Comparison of ENCODE assay signal across 8 mouse cellular contexts in the genomic region with DNA sequence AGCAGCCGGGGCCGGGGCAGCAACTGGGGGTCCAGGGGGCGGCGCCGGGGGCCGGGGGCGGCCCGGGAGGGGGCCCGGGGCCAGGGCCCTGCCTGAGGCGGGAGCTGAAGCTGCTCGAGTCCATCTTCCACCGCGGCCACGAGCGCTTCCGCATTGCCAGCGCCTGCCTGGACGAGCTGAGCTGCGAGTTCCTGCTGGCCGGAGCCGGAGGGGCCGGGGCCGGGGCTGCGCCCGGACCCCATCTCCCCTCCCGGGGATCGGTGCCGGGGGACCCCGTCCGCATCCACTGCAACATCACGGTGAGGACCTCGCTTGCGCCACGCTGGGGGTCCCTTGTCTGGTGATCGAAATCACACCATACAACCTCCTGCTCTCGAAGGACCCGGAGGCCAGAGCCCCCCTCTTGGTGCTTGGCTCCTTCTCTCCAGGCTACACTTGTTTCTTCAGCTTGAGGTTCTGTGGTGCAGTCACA. TPM values are rescaled to one million over a fixed set of nuclear protein-coding genes. Genes with fewer than 3 reads are reported as not detected.
DNase-seq lines count a peak whose midpoint lies in the region; ATAC-seq lines count a peak whose summit lies in the region.

No protein-coding gene starts in this region.

- under 1% methylated on average over 37 of the region's 37 CpGs for WGBS in embryonic facial prominence, embryonic 10.5 days
- under 1% methylated on average over 28 of the region's 37 CpGs for WGBS in heart, embryonic 15.5 days
- WGBS in stomach, embryonic 16.5 days, result under 1% methylated on average over 34 of the region's 37 CpGs

- no peaks in the 10 kb centered on the region for H3K9me3 ChIP-seq in embryonic facial prominence, embryonic 10.5 days
- H3K9me3 ChIP-seq in heart, embryonic 15.5 days (replicated peaks), result no peaks in the 10 kb centered on the region
- H3K9me3 ChIP-seq in stomach, embryonic 16.5 days (replicated peaks; ENCODE audit: control insufficient read depth, low read length), result no peaks in the 10 kb centered on the region

- H3K4me2 ChIP-seq in heart, embryonic 15.5 days, result peak overlapping the region; percentile 87
- H3K4me2 ChIP-seq in stomach, embryonic 16.5 days (ENCODE audit: low read depth, low read length), result peak overlapping the region; percentile 76

- peak overlapping the region; percentile 99 for H3K9ac ChIP-seq in heart, embryonic 15.5 days
- H3K9ac ChIP-seq in stomach, embryonic 16.5 days (ENCODE audit: low read length), result peak overlapping the region; percentile 100

- peaks cover 36% of the 10 kb centered on the region for H3K4me1 ChIP-seq in embryonic facial prominence, embryonic 10.5 days
- peaks cover 31% of the 10 kb centered on the region for H3K4me1 ChIP-seq in heart, embryonic 15.5 days (replicated peaks)
- H3K4me1 ChIP-seq in stomach, embryonic 16.5 days (ENCODE audit: control insufficient read depth, insufficient read depth, low read length), result peaks cover 30% of the 10 kb centered on the region

- H3K27ac ChIP-seq in embryonic facial prominence, embryonic 10.5 days (replicated peaks), result peak overlapping the region; percentile 99
- peak overlapping the region; percentile 98 for H3K27ac ChIP-seq in heart, embryonic 15.5 days
- H3K27ac ChIP-seq in stomach, embryonic 16.5 days (ENCODE audit: low read length), result peak overlapping the region; percentile 97

- ATAC-seq in heart, embryonic 15.5 days (replicated peaks; ENCODE audit: insufficient number of reproducible peaks, insufficient read depth, low FRiP score, low read depth), result peak; percentile 33
- ATAC-seq in megakaryocyte, adult 5-6 weeks (ENCODE audit: poor library complexity, severe bottlenecking), result 0 out of 2 replicates have a peak, but pooled peaks have one; percentile 24
- peak; percentile 45 for ATAC-seq in stomach, embryonic 16.5 days (ENCODE audit: insufficient read depth, low FRiP score)

- H3K4me3 ChIP-seq in embryonic facial prominence, embryonic 10.5 days, result peak overlapping the region; percentile 99
- peak overlapping the region; percentile 99 for H3K4me3 ChIP-seq in heart, embryonic 15.5 days
- H3K4me3 ChIP-seq in stomach, embryonic 16.5 days (replicated peaks; ENCODE audit: low read length), result peak overlapping the region; percentile 92

- H3K36me3 ChIP-seq in embryonic facial prominence, embryonic 10.5 days (replicated peaks), result peaks cover 42% of the 10 kb centered on the region
- peaks cover 27% of the 10 kb centered on the region for H3K36me3 ChIP-seq in heart, embryonic 15.5 days
- peaks cover 5% of the 10 kb centered on the region; the same call in 1 of the 2 replicates for H3K36me3 ChIP-seq in stomach, embryonic 16.5 days (ENCODE audit: control insufficient read depth, insufficient read depth, low read length)

- DNase-seq in kidney, adult 11 months, result peak; percentile 43
- DNase-seq in kidney, adult 18-20 months, result no peak
- DNase-seq in NIH3T3 (ENCODE audit: low read depth), result peak; percentile 41
- no peak for DNase-seq in embryonic facial prominence, embryonic 10.5 days (ENCODE audit: low spot score)
- peak; percentile 25 to 72 for DNase-seq in kidney, postnatal 25 days

- no peaks in the 10 kb centered on the region for H3K27me3 ChIP-seq in embryonic facial prominence, embryonic 10.5 days (replicated peaks; ENCODE audit: low read depth, poor library complexity, severe bottlenecking)
- no peaks in the 10 kb centered on the region for H3K27me3 ChIP-seq in heart, embryonic 15.5 days
- H3K27me3 ChIP-seq in stomach, embryonic 16.5 days (ENCODE audit: control insufficient read depth, insufficient read depth, low read length), result no peaks in the 10 kb centered on the region

RNA-seq across cellular contexts. Expression of gene Ube2q1, which starts 0.4 kb away (rescaled TPM):
- polyA plus RNA-seq in embryonic facial prominence, embryonic 10.5 days (2016; fragmentation: Nextera tagmentation; extraction: Ambion mirVana), result 12.7 and 13.2 TPM in 2 replicates
- 6.8 and 8.4 TPM in 2 replicates for polyA plus RNA-seq in heart, embryonic 15.5 days (2015; fragmentation: Nextera tagmentation; extraction: Ambion mirVana)
- 113 and 119 TPM in 2 replicates for total RNA-seq in megakaryocyte, adult 5-6 weeks (2015)
- total RNA-seq in megakaryocyte, adult 5-6 weeks (2017), result 133 and 138 TPM in 2 replicates
- 7.0 and 7.4 TPM in 2 replicates for polyA plus RNA-seq in stomach, embryonic 16.5 days (2015; fragmentation: Nextera tagmentation; extraction: Ambion mirVana)

RNA-seq across cellular contexts. Expression of gene Chrnb2, which starts 9.3 kb away (rescaled TPM):
- 3.7 and 4.8 TPM in 2 replicates for polyA plus RNA-seq in embryonic facial prominence, embryonic 10.5 days (2016; fragmentation: Nextera tagmentation; extraction: Ambion mirVana)
- polyA plus RNA-seq in heart, embryonic 15.5 days (2015; fragmentation: Nextera tagmentation; extraction: Ambion mirVana), result 0.18 and 0.47 TPM in 2 replicates
- 0.21 and 0.91 TPM in 2 replicates for total RNA-seq in megakaryocyte, adult 5-6 weeks (2015)
- total RNA-seq in megakaryocyte, adult 5-6 weeks (2017), result 0.49 and 0.51 TPM in 2 replicates
- polyA plus RNA-seq in stomach, embryonic 16.5 days (2015; fragmentation: Nextera tagmentation; extraction: Ambion mirVana), result 1.2 and 1.6 TPM in 2 replicates

RNA-seq across cellular contexts. Expression of gene She, which starts 57.4 kb away (rescaled TPM):
- polyA plus RNA-seq in embryonic facial prominence, embryonic 10.5 days (2016; fragmentation: Nextera tagmentation; extraction: Ambion mirVana), result 2.5 and 2.7 TPM in 2 replicates
- 6.0 and 6.4 TPM in 2 replicates for polyA plus RNA-seq in heart, embryonic 15.5 days (2015; fragmentation: Nextera tagmentation; extraction: Ambion mirVana)
- not detected in 2 replicates for total RNA-seq in megakaryocyte, adult 5-6 weeks (2015)
- total RNA-seq in megakaryocyte, adult 5-6 weeks (2017), result not detected in 2 replicates
- 3.0 and 3.1 TPM in 2 replicates for polyA plus RNA-seq in stomach, embryonic 16.5 days (2015; fragmentation: Nextera tagmentation; extraction: Ambion mirVana)

RNA-seq across cellular contexts. Expression of gene Adar, which starts 59.0 kb away (rescaled TPM):
- polyA plus RNA-seq in embryonic facial prominence, embryonic 10.5 days (2016; fragmentation: Nextera tagmentation; extraction: Ambion mirVana), result 16.4 and 17.5 TPM in 2 replicates
- polyA plus RNA-seq in heart, embryonic 15.5 days (2015; fragmentation: Nextera tagmentation; extraction: Ambion mirVana), result 6.1 and 9.3 TPM in 2 replicates
- 34.9 and 36.0 TPM in 2 replicates for total RNA-seq in megakaryocyte, adult 5-6 weeks (2015)
- 38.5 and 42.2 TPM in 2 replicates for total RNA-seq in megakaryocyte, adult 5-6 weeks (2017)
- polyA plus RNA-seq in stomach, embryonic 16.5 days (2015; fragmentation: Nextera tagmentation; extraction: Ambion mirVana), result 12.3 and 13.6 TPM in 2 replicates

Comparison
In these comparisons a context has a peak if more than half of its experiments do, and no peak if none do; other contexts are left out.
1. DNase-seq: peak in kidney, adult 11 months (single experiment), NIH3T3 (single experiment) and kidney, postnatal 25 days (2 of 2); none in kidney, adult 18-20 months (single experiment) and embryonic facial prominence, embryonic 10.5 days (single experiment).
2. Peak in every context shown above with its lines, with median percentiles within 50 percentile points of each other: H3K27ac ChIP-seq, H3K4me3 ChIP-seq and ATAC-seq.